Mouse (Mus musculus) liver, embryonic 11.5 days (tissue): ENCODE data around the gene Bag5. TPM values are rescaled to one million over a fixed set of nuclear protein-coding genes. Genes with fewer than 3 reads are reported as not detected.
"Not testable (repeated sequence)": the region's sequence is repeated elsewhere in the genome, so short reads cannot be mapped to it uniquely, and the experiment has no call there.

Source experiments
- ATAC-seq: fragments of 200-750 bp; cut with Nextera tagmentation; replicated peaks from 2 replicates; pipeline ENCODE4 v1.8.0; 2017; ENCODE audit warnings: moderate number of reproducible peaks, mild to moderate bottlenecking, moderate TSS enrichment, moderate library complexity; ENCODE audit not compliant: low FRiP score
- DNase-seq: peaks from one replicate; pipeline ENCODE4 v3.0.0-alpha.2; 2017; ENCODE audit warnings: low spot score
- H3K27ac ChIP-seq: fragments of 300-500 bp; sonication (generic); 2 replicates; pipeline ENCODE4 v1.5.1; 2014; ENCODE audit warnings: mild to moderate bottlenecking, low read depth, low read length, control low read depth
- H3K27me3 ChIP-seq: fragments of 300-500 bp; sonication (generic); replicated peaks from 2 replicates; pipeline ENCODE4 v1.6.1; 2014; ENCODE audit warnings: low read length, mixed read lengths; ENCODE audit not compliant: control insufficient read depth, insufficient read depth
- H3K36me3 ChIP-seq: fragments of 300-500 bp; sonication (generic); 2 replicates; pipeline ENCODE4 v1.6.1; 2014; ENCODE audit warnings: mild to moderate bottlenecking, low read length, moderate library complexity, mixed read lengths; ENCODE audit not compliant: control insufficient read depth, insufficient read depth
- H3K4me1 ChIP-seq: fragments of 300-500 bp; sonication (generic); replicated peaks from 2 replicates; pipeline ENCODE4 v1.6.1; 2014; ENCODE audit warnings: low read length, mixed read lengths; ENCODE audit not compliant: control insufficient read depth, insufficient read depth
- H3K4me2 ChIP-seq: fragments of 300-500 bp; sonication (generic); 2 replicates; pipeline ENCODE4 v1.6.1; 2014; ENCODE audit warnings: mild to moderate bottlenecking, control low read depth, moderate library complexity
- H3K4me3 ChIP-seq: fragments of 300-500 bp; sonication (generic); 2 replicates; pipeline ENCODE4 v1.5.1; 2014; ENCODE audit warnings: low read depth, low read length, control low read depth
- H3K9ac ChIP-seq: fragments of 300-500 bp; sonication (generic); 2 replicates; pipeline ENCODE4 v1.6.1; 2014; ENCODE audit warnings: low read depth, low read length, control low read depth
- H3K9me3 ChIP-seq: fragments of 300-500 bp; sonication (generic); 2 replicates; pipeline ENCODE4 v1.6.1; 2016; ENCODE audit warnings: low read length, inconsistent platforms, mixed read lengths; ENCODE audit not compliant: control insufficient read depth
- WGBS: fragments of 180-500 bp; shearing (Covaris S2); extraction: QIAGEN DNeasy Blood & Tissue Kit; methylation state at CpG from one replicate; pipeline ENCODE4 v1.1.7; 2014; 5-methylcytosine and 5-hydroxymethylcytosine counted together
- polyA plus RNA-seq: library from polyadenylated mRNA; unstranded; fragments of >200 nt; fragmentation: Nextera tagmentation; extraction: Ambion mirVana; gene quantifications from 2 replicates; pipeline ENCODE4 v1.2.1, GENCODE M21; 2014

Gene Bag5
- polyA plus RNA-seq, 1 experiment from 2014 or later = 41.0 TPM

DNA sequence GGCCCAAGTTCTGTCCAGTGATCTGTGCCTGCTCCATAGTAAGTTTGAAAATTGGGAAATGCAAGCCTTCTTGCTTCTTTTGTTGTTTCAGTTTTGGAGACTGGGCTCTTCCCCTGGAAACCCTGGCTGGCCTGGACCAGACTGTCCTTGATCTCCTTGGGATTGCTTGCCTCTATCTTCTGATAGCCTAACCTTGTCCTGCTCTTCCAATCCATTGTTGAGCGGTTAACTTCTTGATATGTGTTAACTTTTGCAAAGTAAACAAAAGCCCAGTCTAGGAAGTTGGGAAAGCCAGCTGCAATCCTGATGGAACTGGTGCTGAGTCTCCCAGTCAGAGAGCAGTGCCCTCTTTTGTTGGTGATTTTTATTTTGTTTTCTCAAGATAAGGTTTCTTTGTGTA, 14.9 kb upstream of the Bag5 start:
- Histone ChIP-seq H3K9me3 (no peaks in the 10 kb centered on the region), H3K4me3 (no peak overlapping the region), H3K4me2 (no peak overlapping the region), H3K27me3 (no peaks in the 10 kb centered on the region), H3K27ac (no peak overlapping the region), H3K36me3 (peaks cover 10% of the 10 kb centered on the region; the same call in 1 of the 2 replicates), H3K9ac (no peak overlapping the region), H3K4me1 (peaks cover 7% of the 10 kb centered on the region; the same call in 1 of the 2 replicates)
- 85% methylated on average over 1 of the region's 1 CpGs for WGBS
- no peak for DNase-seq
- no peak for ATAC-seq

DNA sequence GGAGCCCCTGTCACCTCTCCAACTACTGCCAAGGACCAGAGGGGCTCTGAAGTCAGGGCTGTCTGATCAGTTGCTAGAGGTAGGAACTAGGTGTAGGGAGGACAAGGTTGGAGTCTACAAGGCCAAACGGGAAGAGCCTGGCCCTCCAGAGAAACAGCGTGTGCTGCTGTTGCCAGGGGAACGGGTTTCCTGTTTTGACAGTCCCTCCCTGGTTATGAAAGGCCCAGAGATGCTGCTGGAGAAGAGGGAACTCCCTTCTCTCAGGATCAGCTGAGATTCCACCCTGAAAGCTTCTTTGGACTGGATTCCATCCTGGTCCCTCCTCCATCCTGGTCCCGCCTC, 13.0 kb upstream of the Bag5 start:
- Histone ChIP-seq H3K4me1 (no peaks in the 10 kb centered on the region), H3K4me2 (no peak overlapping the region), H3K27me3 (no peaks in the 10 kb centered on the region), H3K27ac (no peak overlapping the region), H3K4me3 (no peak overlapping the region), H3K9ac (no peak overlapping the region), H3K36me3 (peaks cover 10% of the 10 kb centered on the region; the same call in 1 of the 2 replicates), H3K9me3 (no peaks in the 10 kb centered on the region)
- DNase-seq (no peak), ATAC-seq (no peak)
- WGBS = 65% methylated on average over 4 of the region's 4 CpGs

DNA sequence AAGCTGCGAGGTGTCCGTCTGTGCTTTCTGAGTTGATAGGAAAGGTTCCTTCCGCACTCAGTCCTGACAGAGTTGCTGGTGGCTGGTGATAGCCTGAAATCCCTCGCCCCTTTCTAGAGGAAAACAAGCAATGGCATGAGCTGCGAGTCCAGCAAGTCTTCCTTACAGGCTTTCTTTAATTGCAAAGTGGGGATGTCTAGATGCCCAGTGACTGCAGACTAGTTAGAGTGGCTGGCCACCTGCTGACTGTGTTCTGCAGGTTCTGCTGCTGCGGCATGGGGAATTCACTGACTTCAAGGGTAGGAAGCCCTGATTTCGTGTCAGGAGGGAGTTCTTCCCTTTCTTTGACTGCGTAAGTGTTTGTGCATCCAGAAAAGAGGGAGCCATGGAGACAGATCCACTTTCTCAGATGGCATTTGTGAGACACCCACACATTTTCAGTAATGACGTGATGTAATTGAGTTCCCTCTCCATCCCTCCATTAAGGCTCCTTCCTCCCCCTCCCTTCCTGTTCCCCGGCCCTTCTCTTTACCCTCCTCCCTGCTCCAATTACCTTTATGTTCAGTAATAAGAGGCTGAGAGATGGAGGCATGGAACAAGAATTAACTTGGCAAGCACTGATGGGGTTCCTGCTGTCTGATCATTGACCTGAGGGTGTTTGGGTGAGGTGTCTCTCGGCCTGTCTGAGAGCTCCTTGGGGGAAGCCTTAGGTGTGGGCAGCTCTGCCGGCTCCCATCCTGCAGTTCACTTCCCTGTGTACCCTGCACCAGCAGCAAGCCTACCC, 12.5 kb upstream of the Bag5 start:
- Histone ChIP-seq H3K4me3 (no peak overlapping the region), H3K36me3 (peaks cover 10% of the 10 kb centered on the region; the same call in 1 of the 2 replicates), H3K9ac (no peak overlapping the region), H3K27ac (no peak overlapping the region), H3K9me3 (no peaks in the 10 kb centered on the region), H3K4me2 (no peak overlapping the region), H3K27me3 (no peaks in the 10 kb centered on the region), H3K4me1 (no peaks in the 10 kb centered on the region)
- 76% methylated on average over 12 of the region's 12 CpGs for WGBS
- ATAC-seq (no peak), DNase-seq (no peak)

DNA sequence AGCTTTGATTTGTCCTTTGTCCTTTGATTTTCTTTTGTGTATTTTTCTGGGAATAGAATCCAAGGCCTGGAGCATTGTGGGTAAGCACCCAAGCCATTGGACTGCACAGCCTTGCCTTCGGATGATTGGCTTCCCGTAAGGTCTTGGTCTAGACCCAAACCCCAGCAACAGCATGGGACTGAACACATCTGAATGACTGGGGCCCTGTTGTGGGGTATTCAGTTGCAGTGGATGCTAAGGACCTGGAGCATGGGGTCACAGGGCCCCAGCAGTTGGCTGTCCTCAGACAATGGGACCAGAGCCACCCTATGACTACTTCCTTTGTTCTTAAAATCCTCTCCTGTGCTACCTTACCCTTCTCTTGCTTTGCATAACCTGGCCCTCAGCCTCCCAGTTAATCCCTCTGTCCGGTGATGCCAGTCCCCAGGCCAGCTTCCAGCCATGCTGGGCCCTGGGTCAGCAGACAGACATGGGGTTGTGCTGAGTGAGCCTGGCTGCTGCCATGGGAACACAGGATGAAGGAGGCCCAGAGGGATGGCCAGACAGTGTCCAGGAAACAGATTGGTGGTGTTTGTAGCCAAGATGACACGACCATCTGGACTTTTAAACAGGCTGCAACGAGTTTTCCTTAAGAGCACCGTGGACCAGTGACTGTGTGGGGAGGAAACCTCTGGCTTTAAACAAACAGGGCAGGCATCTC, 11.7 kb upstream of the Bag5 start:
- ATAC-seq = no peak

DNA sequence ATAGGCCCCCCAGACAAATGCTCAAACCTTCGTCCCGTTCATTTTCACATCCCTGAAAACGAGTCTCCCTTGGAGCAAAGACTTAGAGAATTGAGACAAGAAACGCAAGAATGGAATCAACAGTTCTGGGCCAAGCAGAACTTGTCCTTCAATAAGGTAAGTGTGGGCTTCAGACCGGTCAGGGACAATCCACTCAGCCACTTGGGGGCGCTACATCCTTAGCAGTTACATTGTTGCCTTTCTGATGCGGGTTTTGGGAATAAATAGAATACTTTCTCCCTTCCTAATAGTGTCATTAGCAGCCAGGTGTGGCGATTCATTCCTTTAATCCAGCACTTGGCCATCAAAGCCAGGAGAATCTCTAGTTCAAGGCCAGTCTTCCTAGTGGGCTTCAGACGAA, 9.6 kb upstream of the Bag5 start:
- no peaks in the 10 kb centered on the region for H3K27me3 ChIP-seq
- no peaks in the 10 kb centered on the region for H3K9me3 ChIP-seq
- WGBS = 65% methylated on average over 9 of the region's 9 CpGs
- no peaks in the 10 kb centered on the region for H3K4me1 ChIP-seq
- ATAC-seq = no peak
- H3K4me2 ChIP-seq = no peak overlapping the region
- H3K36me3 ChIP-seq = peaks cover 7% of the 10 kb centered on the region; the same call in 1 of the 2 replicates
- H3K9ac ChIP-seq = no peak overlapping the region
- DNase-seq = no peak
- no peak overlapping the region for H3K4me3 ChIP-seq
- no peak overlapping the region for H3K27ac ChIP-seq

More for the DNA sequence above, 11.7 kb upstream of the Bag5 start:
- Histone ChIP-seq H3K4me1 (no peaks in the 10 kb centered on the region), H3K9ac (no peak overlapping the region), H3K27ac (no peak overlapping the region), H3K4me2 (no peak overlapping the region), H3K4me3 (no peak overlapping the region), H3K36me3 (peaks cover 8% of the 10 kb centered on the region; the same call in 1 of the 2 replicates), H3K9me3 (no peaks in the 10 kb centered on the region), H3K27me3 (no peaks in the 10 kb centered on the region)
- no peak for DNase-seq
- WGBS = 77% methylated on average over 6 of the region's 6 CpGs

DNA sequence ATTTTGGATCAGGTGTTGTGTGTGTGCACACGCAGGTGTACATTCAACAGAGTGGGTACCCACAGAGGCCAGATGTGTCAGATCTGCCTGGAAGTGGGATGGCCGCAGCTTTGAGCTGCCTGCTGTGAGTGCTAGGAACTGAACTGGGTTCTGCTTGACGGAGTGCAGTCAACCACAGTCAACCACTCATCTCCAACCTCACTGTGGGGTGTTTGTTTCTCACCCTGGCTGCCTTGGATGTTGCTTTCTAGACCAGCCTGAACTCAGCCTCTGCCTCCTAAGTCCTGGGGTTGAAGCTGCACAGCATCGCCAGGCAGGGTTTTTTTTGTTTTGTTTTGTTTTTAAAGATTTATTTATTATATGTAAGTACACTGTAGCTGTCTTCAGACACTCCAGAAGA, 7.2 kb upstream of the Bag5 start:
- ATAC-seq (no peak), DNase-seq (no peak)
- no peak overlapping the region for H3K4me2 ChIP-seq
- H3K9ac ChIP-seq = no peak overlapping the region
- no peaks in the 10 kb centered on the region for H3K9me3 ChIP-seq
- 87% methylated on average over 4 of the region's 4 CpGs for WGBS
- H3K36me3 ChIP-seq = peaks cover 5% of the 10 kb centered on the region; the same call in 1 of the 2 replicates
- no peak overlapping the region for H3K4me3 ChIP-seq
- no peak overlapping the region for H3K27ac ChIP-seq
- no peaks in the 10 kb centered on the region for H3K4me1 ChIP-seq
- H3K27me3 ChIP-seq = no peaks in the 10 kb centered on the region

DNA sequence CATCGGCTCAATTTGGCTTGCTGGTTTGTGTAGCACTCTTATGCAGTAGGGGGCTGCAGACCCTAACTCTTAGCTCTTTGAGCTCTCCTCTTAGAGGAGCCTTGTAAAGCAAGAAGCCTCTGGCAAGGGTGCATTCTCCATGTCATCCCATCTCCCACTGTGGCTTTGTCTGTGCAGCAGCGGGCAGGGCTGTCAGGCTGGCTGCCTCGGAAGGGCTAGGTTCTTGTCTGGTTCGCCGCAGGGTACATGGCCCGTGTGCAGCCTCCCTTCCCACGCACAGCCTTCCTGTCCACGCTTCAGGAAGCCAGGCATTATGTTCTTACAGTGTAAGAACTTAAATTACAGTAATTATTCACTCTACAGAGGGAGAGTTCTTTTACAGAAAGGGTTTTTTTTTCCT, 5.6 kb upstream of the Bag5 start:
- Histone ChIP-seq H3K4me1 (0 out of 2 replicates have a peak, but pooled peaks cover 7% of the 10 kb centered on the region), H3K9ac (no peak overlapping the region), H3K27ac (no peak overlapping the region), H3K27me3 (no peaks in the 10 kb centered on the region), H3K4me3 (no peak overlapping the region), H3K4me2 (no peak overlapping the region), H3K9me3 (no peaks in the 10 kb centered on the region), H3K36me3 (no peaks in the 10 kb centered on the region)
- DNase-seq = no peak
- no peak for ATAC-seq
- WGBS = 70% methylated on average over 8 of the region's 8 CpGs

DNA sequence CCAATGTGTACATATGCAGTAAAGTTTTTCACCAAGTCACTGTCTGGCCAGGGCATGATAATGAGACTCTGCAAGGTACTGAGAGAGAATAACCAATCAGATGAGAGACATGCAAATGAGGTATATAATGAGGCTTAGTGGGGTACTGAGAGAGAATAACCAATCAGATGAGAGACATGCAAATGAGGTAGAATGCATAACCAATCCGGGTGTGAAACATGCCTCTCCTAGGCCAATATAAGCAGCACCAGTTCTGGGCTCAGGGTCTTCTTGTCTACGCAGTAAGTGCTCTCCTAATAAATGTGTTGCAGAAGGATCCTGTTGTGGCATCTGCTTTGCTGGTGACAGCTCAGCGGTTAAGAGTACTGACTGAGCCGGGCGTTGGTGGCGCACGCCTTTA, 3.4 kb upstream of the Bag5 start:
- H3K4me1 ChIP-seq = peaks cover 14% of the 10 kb centered on the region
- DNase-seq = no peak
- H3K9me3 ChIP-seq = no peaks in the 10 kb centered on the region
- H3K36me3 ChIP-seq = no peaks in the 10 kb centered on the region
- no peak overlapping the region for H3K4me2 ChIP-seq
- 95% methylated on average over 7 of the region's 7 CpGs for WGBS
- no peak overlapping the region for H3K27ac ChIP-seq
- ATAC-seq = no peak
- H3K4me3 ChIP-seq = no peak overlapping the region
- no peaks in the 10 kb centered on the region for H3K27me3 ChIP-seq
- no peak overlapping the region for H3K9ac ChIP-seq

DNA sequence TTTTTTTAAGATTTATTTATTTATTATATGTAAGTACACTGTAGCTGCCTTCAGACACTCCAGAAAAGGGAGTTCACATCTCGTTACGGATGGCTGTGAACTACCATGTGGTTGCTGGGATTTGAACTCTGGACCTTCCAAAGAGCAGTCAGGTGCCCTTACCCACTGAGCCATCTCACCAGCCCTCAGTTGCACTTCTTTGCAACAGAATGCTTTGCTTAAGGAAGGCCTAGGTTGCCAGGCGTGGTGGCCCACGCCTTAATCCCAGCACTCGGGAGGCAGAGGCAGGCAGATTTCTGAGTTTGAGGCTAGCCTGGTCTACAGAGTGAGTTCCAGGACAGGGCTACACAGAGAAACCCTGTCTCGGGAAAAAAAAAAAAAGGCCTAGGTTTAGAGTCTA, 823 bp upstream of the Bag5 start:
- WGBS = 70% methylated on average over 6 of the region's 6 CpGs

More for the DNA sequence above, 823 bp upstream of the Bag5 start:
- Histone ChIP-seq H3K36me3 (peaks cover 15% of the 10 kb centered on the region), H3K4me3 (peak overlapping the region; percentile 94), H3K4me2 (peak overlapping the region; percentile 91), H3K4me1 (peaks cover 15% of the 10 kb centered on the region)
- not testable (repeated sequence) for ATAC-seq, H3K27ac ChIP-seq, H3K9me3 ChIP-seq, H3K9ac ChIP-seq, DNase-seq, H3K27me3 ChIP-seq
